ENCODE assay signal across 9 mouse cellular contexts in genomic region chr4:106318208-106318607, GRCm38 (mm10). TPM values are rescaled to one million over a fixed set of nuclear protein-coding genes. Genes with fewer than 3 reads are reported as not detected.
A peak's percentile ranks its signal among the peaks of the same experiment; 100 is the strongest.
DNase-seq lines count a peak whose midpoint lies in the region; ATAC-seq and TF ChIP-seq lines count a peak whose summit lies in the region.
"Had no signal": no experiment of that assay in that cellular context is flagged by ENCODE, and none has a peak within 500 bp of the region (broad histone marks: within the 10 kb centered on the region; RNA-seq: fewer than 3 reads in every experiment).

No protein-coding gene starts in this region.

- H3K9ac ChIP-seq in heart, embryonic 14.5 days (ENCODE audit: low read length): peak overlapping the region; percentile 98
- peak overlapping the region; percentile 99 for H3K9ac ChIP-seq in MEL (ENCODE audit: control insufficient read depth, low read depth, low read length, poor library complexity, severe bottlenecking)
- H3K9ac ChIP-seq in hindbrain, embryonic 12.5 days: no peak overlapping the region
- H3K9ac ChIP-seq in midbrain, embryonic 11.5 days (ENCODE audit: low read length): no peak overlapping the region; the same call in 1 of the 2 replicates

- TF ChIP-seq RAD21 in MEL (IDR thresholded peaks at IDR 0.05; ENCODE audit: low read depth, low read length): no peak

- H3K4me3 ChIP-seq in heart, embryonic 14.5 days (ENCODE audit: control insufficient read depth in 1 of 2, insufficient read depth in 1 of 2, low read depth in 1 of 2, low read length in 2 of 2): peak overlapping the region in 1 of 2 experiments; percentile 96; a peak in 2 of 4 replicates
- peak overlapping the region; percentile 97 to 98 for H3K4me3 ChIP-seq in MEL (ENCODE audit: control insufficient read depth in 1 of 2, insufficient read depth in 1 of 2, low read depth in 2 of 2, low read length in 2 of 2)
- no peak overlapping the region for H3K4me3 ChIP-seq in hindbrain, embryonic 12.5 days
- H3K4me3 ChIP-seq in midbrain, embryonic 11.5 days (ENCODE audit: low read depth, low read length): no peak overlapping the region

- peaks cover 9 to 44% of the 10 kb centered on the region in 2 experiments for H3K4me1 ChIP-seq in heart, embryonic 14.5 days (ENCODE audit: control insufficient read depth in 2 of 2, insufficient read depth in 2 of 2, low read length in 2 of 2)
- H3K4me1 ChIP-seq in MEL (ENCODE audit: control insufficient read depth in 1 of 2, insufficient read depth in 2 of 2, low read length in 2 of 2): peaks cover 12 to 13% of the 10 kb centered on the region in 2 experiments
- H3K4me1 ChIP-seq in hindbrain, embryonic 12.5 days: peaks cover 29% of the 10 kb centered on the region
- H3K4me1 ChIP-seq in midbrain, embryonic 11.5 days (ENCODE audit: control insufficient read depth, insufficient read depth, low read length): peaks cover 15% of the 10 kb centered on the region

- TF ChIP-seq EP300 in MEL (IDR thresholded peaks at IDR 0.05; ENCODE audit: low read depth in 1 of 2, low read length in 2 of 2): no peak

- no peak for ATAC-seq in heart, embryonic 14.5 days (ENCODE audit: insufficient number of reproducible peaks, insufficient read depth, low FRiP score, low read depth)
- ATAC-seq in hindbrain, embryonic 12.5 days (ENCODE audit: low FRiP score): no peak
- ATAC-seq in midbrain, embryonic 11.5 days (ENCODE audit: low FRiP score): no peak
- ATAC-seq: Patski had no signal

- no peak for TF ChIP-seq POLR2A in MEL (IDR thresholded peaks at IDR 0.05; ENCODE audit: control insufficient read depth in 1 of 2, insufficient read depth in 1 of 2, low read depth in 1 of 2, low read length in 2 of 2, poor library complexity in 1 of 2)

- peak overlapping the region; percentile 87 for H3K4me2 ChIP-seq in heart, embryonic 14.5 days (ENCODE audit: low read length)
- peak overlapping the region; percentile 71 for H3K4me2 ChIP-seq in hindbrain, embryonic 12.5 days (replicated peaks)
- peak overlapping the region; percentile 81; the same call in 1 of the 2 replicates for H3K4me2 ChIP-seq in midbrain, embryonic 11.5 days

- WGBS in heart, embryonic 14.5 days: 76% methylated on average over 4 of the region's 4 CpGs
- WGBS in hindbrain, embryonic 12.5 days: 86% methylated on average over 4 of the region's 4 CpGs
- 88% methylated on average over 4 of the region's 4 CpGs for WGBS in midbrain, embryonic 11.5 days

- peak overlapping the region in 1 of 2 experiments; percentile 94; a peak in 1 of 4 replicates for H3K27ac ChIP-seq in heart, embryonic 14.5 days (replicated peaks in 1 of 2; ENCODE audit: control insufficient read depth in 1 of 2, insufficient read depth in 1 of 2, low read depth in 2 of 2, low read length in 2 of 2)
- no peak overlapping the region for H3K27ac ChIP-seq in MEL (ENCODE audit: control insufficient read depth, low read depth, low read length)
- H3K27ac ChIP-seq in hindbrain, embryonic 12.5 days: no peak overlapping the region
- no peak overlapping the region for H3K27ac ChIP-seq in midbrain, embryonic 11.5 days (ENCODE audit: low read depth, low read length)

- no peaks in the 10 kb centered on the region for H3K9me3 ChIP-seq in heart, embryonic 14.5 days (ENCODE audit: control insufficient read depth, low read length)
- H3K9me3 ChIP-seq in MEL (replicated peaks; ENCODE audit: insufficient read depth, low read length): no peaks in the 10 kb centered on the region
- H3K9me3 ChIP-seq in hindbrain, embryonic 12.5 days (replicated peaks): no peaks in the 10 kb centered on the region
- no peaks in the 10 kb centered on the region for H3K9me3 ChIP-seq in midbrain, embryonic 11.5 days (ENCODE audit: control insufficient read depth, low read length)

- no peaks in the 10 kb centered on the region for H3K27me3 ChIP-seq in heart, embryonic 14.5 days (ENCODE audit: control insufficient read depth, insufficient read depth, low read length)
- no peaks in the 10 kb centered on the region for H3K27me3 ChIP-seq in MEL (ENCODE audit: control insufficient read depth in 1 of 2, insufficient read depth in 2 of 2, low read length in 2 of 2)
- no peaks in the 10 kb centered on the region for H3K27me3 ChIP-seq in hindbrain, embryonic 12.5 days
- no peaks in the 10 kb centered on the region for H3K27me3 ChIP-seq in midbrain, embryonic 11.5 days (ENCODE audit: control insufficient read depth, insufficient read depth, low read length)
- H3K27me3 ChIP-seq: Patski had no signal

- no peak for TF ChIP-seq CTCF in MEL (IDR thresholded peaks at IDR 0.05 in 2 of 3, conservative IDR thresholded peaks at IDR 0.05 in 1 of 3; ENCODE audit: control insufficient read depth in 1 of 3, insufficient read depth in 1 of 3, low read depth in 2 of 3, low read length in 3 of 3, poor library complexity in 1 of 3, severe bottlenecking in 1 of 3)

- intact Hi-C loops in heart, postnatal 25 days (cut with DNase I): loop anchor here (5.0 kb wide), 1 partner anchor 56 kb away; no protein-coding TSS in a partner anchor

- H3K79me2 ChIP-seq in MEL (ENCODE audit: control insufficient read depth, insufficient read depth, low read length, poor library complexity): peaks cover 69% of the 10 kb centered on the region

- no peak for DNase-seq in heart, postnatal 25 days (ENCODE audit: low spot score)
- DNase-seq in MEL (ENCODE audit: low read depth, low spot score): no peak
- peak; percentile 59 for DNase-seq in midbrain, embryonic 11.5 days (ENCODE audit: low spot score, missing footprints)
- no peak for DNase-seq in gastrocnemius, postnatal 4 days (ENCODE audit: low spot score in 2 of 2)
- no peak for DNase-seq in layer of hippocampus, postnatal 14 days (ENCODE audit: low spot score in 2 of 2)
- no peak for DNase-seq in ovary, postnatal 14 days (ENCODE audit: low spot score)

- H3K36me3 ChIP-seq in heart, embryonic 14.5 days (ENCODE audit: control insufficient read depth, insufficient read depth, low read length): 0 out of 2 replicates have a peak, but pooled peaks cover 5% of the 10 kb centered on the region
- peaks cover 12 to 35% of the 10 kb centered on the region in 2 experiments for H3K36me3 ChIP-seq in MEL (ENCODE audit: control insufficient read depth in 1 of 2, insufficient read depth in 2 of 2, low read length in 2 of 2)
- no peaks in the 10 kb centered on the region for H3K36me3 ChIP-seq in hindbrain, embryonic 12.5 days
- H3K36me3 ChIP-seq in midbrain, embryonic 11.5 days (ENCODE audit: control insufficient read depth, insufficient read depth, low read length): no peaks in the 10 kb centered on the region

TF ChIP-seq in MEL, 35 proteins besides CTCF, POLR2A, EP300 and RAD21:
- TF ChIP-seq GATA1 (IDR thresholded peaks at IDR 0.05; ENCODE audit: low read depth, low read length): no peak
- TF ChIP-seq MAFK (IDR thresholded peaks at IDR 0.05; ENCODE audit: borderline replicate concordance, low read depth, low read length): no peak
- no peak for TF ChIP-seq MYC (IDR thresholded peaks at IDR 0.05; ENCODE audit: low read depth, low read length)
- TF ChIP-seq POLR2AphosphoS5 (IDR thresholded peaks at IDR 0.05; ENCODE audit: borderline replicate concordance, low read depth, low read length): no peak
- no peak for TF ChIP-seq ETS1 (IDR thresholded peaks at IDR 0.05; ENCODE audit: low read depth, low read length)
- no peak for TF ChIP-seq MEF2A (IDR thresholded peaks at IDR 0.05; ENCODE audit: extremely low read depth, insufficient replicate concordance, low read depth, low read length, poor library complexity, severe bottlenecking)
- TF ChIP-seq MAZ (IDR thresholded peaks at IDR 0.05; ENCODE audit: low read depth, low read length): no peak
- no peak for TF ChIP-seq MAX (IDR thresholded peaks at IDR 0.05; ENCODE audit: low read length)
- no peak for TF ChIP-seq ELF1 (IDR thresholded peaks at IDR 0.05; ENCODE audit: low read depth, low read length)
- no peak for TF ChIP-seq SMC3 (IDR thresholded peaks at IDR 0.05; ENCODE audit: low read depth, low read length)
- TF ChIP-seq MYB (IDR thresholded peaks at IDR 0.05; ENCODE audit: low read depth, low read length): no peak
- TF ChIP-seq JUND (IDR thresholded peaks at IDR 0.05; ENCODE audit: low read depth, low read length): no peak
- no peak for TF ChIP-seq UBTF (IDR thresholded peaks at IDR 0.05; ENCODE audit: borderline replicate concordance, insufficient read depth, low read depth, low read length)
- TF ChIP-seq CHD2 (IDR thresholded peaks at IDR 0.05; ENCODE audit: low read length): no peak
- no peak for TF ChIP-seq HCFC1 (IDR thresholded peaks at IDR 0.05; ENCODE audit: low read depth, low read length)
TF ChIP-seq in MEL: peak in this region for 0.

RNA-seq across cellular contexts. Expression of gene Usp24, which starts 2.2 kb away (rescaled TPM):
- polyA plus RNA-seq in heart, embryonic 14.5 days (2014; fragmentation: Nextera tagmentation; extraction: Ambion mirVana): 11.9 and 12.9 TPM in 2 replicates
- total RNA-seq in heart, postnatal 25 days (2021): 10 to 100 TPM; 41.9 to 43.6 TPM
- total RNA-seq in MEL (2012; rRNA removed): 26.9 and 27.0 TPM in 2 replicates
- 10 to 100 TPM; 31.9 to 40.8 TPM for polyA plus RNA-seq in MEL (2012; ENCODE audit: insufficient read depth in 1 of 2, insufficient read length in 2 of 2, low read depth in 1 of 2, low replicate concordance in 2 of 2, missing spikeins in 1 of 2)
- 10.8 and 12.7 TPM in 2 replicates for polyA plus RNA-seq in hindbrain, embryonic 12.5 days (2016; fragmentation: Nextera tagmentation; extraction: Ambion mirVana)
- 9.9 and 10.0 TPM in 2 replicates for polyA plus RNA-seq in midbrain, embryonic 11.5 days (2014; fragmentation: Nextera tagmentation; extraction: Ambion mirVana)
- 10 to 100 TPM; 34.9 to 36.4 TPM for total RNA-seq in gastrocnemius, postnatal 4 days (2021)
- total RNA-seq in layer of hippocampus, postnatal 14 days (2021): 10 to 100 TPM; 44.1 to 47.7 TPM

Comparison
In these comparisons a context has a peak if more than half of its experiments do, and no peak if none do; other contexts are left out.
1. H3K4me3 ChIP-seq: peak in MEL (2 of 2); none in hindbrain, embryonic 12.5 days (single experiment) and midbrain, embryonic 11.5 days (single experiment).
2. H3K9ac ChIP-seq: peak in heart, embryonic 14.5 days (single experiment) and MEL (single experiment); none in hindbrain, embryonic 12.5 days (single experiment) and midbrain, embryonic 11.5 days (single experiment).
3. Peak in every context shown above with its lines, with median percentiles within 50 percentile points of each other: H3K4me2 ChIP-seq.